Mouse (Mus musculus) left cerebral cortex, adult 9 months (tissue): Measurements from ENCODE around the gene Lars2.

Experiments used
- DNase-seq, 2 experiments: peaks; one replicate each; pipeline ENCODE4 v3.0.0; 2022; ENCODE audit warnings: low spot score in 2 of 2

Gene Lars2

GRCm38 (mm10) chr9:123507380-123507779 lies 140.7 kb downstream of the Lars2 start:
- no peak for DNase-seq

- DNase-seq = no peak
These were observed 142.3 kb downstream of the Lars2 start for GRCm38 (mm10) chr9:123508986-123509385.

GRCm38 (mm10) chr9:123509638-123510604 lies 143.2 kb downstream of the Lars2 start:
- peak in 1 of 2 experiments; percentile 41 for DNase-seq

- no peak for DNase-seq
These were observed 144.2 kb downstream of the Lars2 start for GRCm38 (mm10) chr9:123510926-123511325.
